In genomic region chr12:75280502-75280901, GRCm38 (mm10) we compare ENCODE assay signal across 10 mouse cellular contexts. TPM values are rescaled to one million over a fixed set of nuclear protein-coding genes. Genes with fewer than 3 reads are reported as not detected.
DNase-seq lines count a peak whose midpoint lies in the region; ATAC-seq and TF ChIP-seq lines count a peak whose summit lies in the region.
"Had no signal": no experiment of that assay in that cellular context is flagged by ENCODE, and none has a peak within 500 bp of the region (broad histone marks: within the 10 kb centered on the region; RNA-seq: fewer than 3 reads in every experiment).

No protein-coding gene starts in this region.

- no peak overlapping the region for H3K4me2 ChIP-seq in hindbrain, embryonic 16.5 days (ENCODE audit: low read length)
- H3K4me2 ChIP-seq: forebrain, embryonic 15.5 days; limb, embryonic 12.5 days had no signal

- peaks cover 19% of the 10 kb centered on the region for H3K4me1 ChIP-seq in thymus, adult 2 months (replicated peaks; ENCODE audit: control insufficient read depth, insufficient read depth, low read length)
- H3K4me1 ChIP-seq in hindbrain, embryonic 16.5 days (ENCODE audit: control insufficient read depth, insufficient read depth, low read depth, low read length), result no peaks in the 10 kb centered on the region
- H3K4me1 ChIP-seq: forebrain, embryonic 15.5 days; limb, embryonic 12.5 days had no signal

- peak; percentile 13 to 17 for DNase-seq in cerebellum, postnatal 25 days
- no peak for DNase-seq in cerebellum, adult 11-12 months
- peak; percentile 27 for DNase-seq in thymus, adult 2 months
- DNase-seq in thymus, adult 18-20 months, result no peak
- DNase-seq in kidney, postnatal 10 days, result peak; percentile 46
- no peak for DNase-seq in testis, postnatal 14 days (ENCODE audit: low spot score)
- no peak for DNase-seq in frontal cortex, postnatal 36 days (ENCODE audit: low spot score in 2 of 2)

- no peak overlapping the region for H3K9ac ChIP-seq in hindbrain, embryonic 16.5 days (ENCODE audit: low read depth, low read length)
- H3K9ac ChIP-seq: forebrain, embryonic 15.5 days; limb, embryonic 12.5 days had no signal

- no peaks in the 10 kb centered on the region for H3K9me3 ChIP-seq in hindbrain, embryonic 16.5 days (ENCODE audit: control insufficient read depth, low read length)
- H3K9me3 ChIP-seq: forebrain, embryonic 15.5 days; limb, embryonic 12.5 days had no signal

- H3K27me3 ChIP-seq in thymus, adult 2 months (ENCODE audit: control insufficient read depth, insufficient read depth, low read length), result no peaks in the 10 kb centered on the region
- no peaks in the 10 kb centered on the region for H3K27me3 ChIP-seq in hindbrain, embryonic 16.5 days (replicated peaks; ENCODE audit: control insufficient read depth, insufficient read depth, low read length)
- H3K27me3 ChIP-seq: forebrain, embryonic 15.5 days; limb, embryonic 12.5 days had no signal

- no peaks in the 10 kb centered on the region for H3K36me3 ChIP-seq in thymus, adult 2 months (ENCODE audit: control insufficient read depth, insufficient read depth, low read length)
- H3K36me3 ChIP-seq in hindbrain, embryonic 16.5 days (ENCODE audit: control insufficient read depth, insufficient read depth, low read length), result no peaks in the 10 kb centered on the region
- H3K36me3 ChIP-seq: forebrain, embryonic 15.5 days; limb, embryonic 12.5 days had no signal

- TF ChIP-seq POLR2A in thymus, adult 2 months (IDR thresholded peaks at IDR 0.05; ENCODE audit: control insufficient read depth, extremely low read depth, insufficient read depth, low read length, poor library complexity), result no peak

- no peak for TF ChIP-seq CTCF in thymus, adult 2 months (IDR thresholded peaks at IDR 0.05; ENCODE audit: borderline replicate concordance, control insufficient read depth, extremely low read depth, insufficient read depth, low read length, poor library complexity)

- no peak for ATAC-seq in hindbrain, embryonic 16.5 days
- ATAC-seq: forebrain, embryonic 15.5 days had no signal

- no peak overlapping the region for H3K27ac ChIP-seq in thymus, adult 2 months (ENCODE audit: control insufficient read depth, insufficient read depth, low read length)
- no peak overlapping the region for H3K27ac ChIP-seq in hindbrain, embryonic 16.5 days (ENCODE audit: low read depth, low read length)
- H3K27ac ChIP-seq: forebrain, embryonic 15.5 days; limb, embryonic 12.5 days had no signal

- no peak overlapping the region for H3K4me3 ChIP-seq in thymus, adult 2 months (ENCODE audit: control insufficient read depth, insufficient read depth, low read length)
- H3K4me3 ChIP-seq in hindbrain, embryonic 16.5 days (ENCODE audit: low read length), result no peak overlapping the region
- H3K4me3 ChIP-seq: forebrain, embryonic 15.5 days; limb, embryonic 12.5 days had no signal

- WGBS in thymus, adult 2 months, result 74% methylated on average over 7 of the region's 7 CpGs
- 78% methylated on average over 7 of the region's 7 CpGs for WGBS in hindbrain, embryonic 16.5 days

RNA-seq across cellular contexts. Expression of gene Rhoj, which starts 27.6 kb away (rescaled TPM):
- 5.1 and 5.9 TPM in 2 replicates for polyA plus RNA-seq in thymus, adult 2 months (2012; rRNA removed)
- polyA plus RNA-seq in hindbrain, embryonic 16.5 days (2015; fragmentation: Nextera tagmentation; extraction: Ambion mirVana), result 20.8 and 24.3 TPM in 2 replicates

Comparison
In these comparisons a context has a peak if more than half of its experiments do, and no peak if none do; other contexts are left out.
1. DNase-seq: peak in cerebellum, postnatal 25 days (2 of 2), thymus, adult 2 months (single experiment) and kidney, postnatal 10 days (single experiment); none in cerebellum, adult 11-12 months (single experiment), thymus, adult 18-20 months (0 of 2), testis, postnatal 14 days (single experiment) and frontal cortex, postnatal 36 days (0 of 2).